Mouse (Mus musculus): Measurements from ENCODE around the gene Rchy1.

The Rchy1 gene

GRCm38 (mm10) chr5:91962639-91963440 is at the start of gene Rchy1:
Gene Rchy1, minus strand, starts transcription at chr5:91963068.
- peak; percentile 95 for DNase-seq (ENCODE audit: low spot score)

DNA sequence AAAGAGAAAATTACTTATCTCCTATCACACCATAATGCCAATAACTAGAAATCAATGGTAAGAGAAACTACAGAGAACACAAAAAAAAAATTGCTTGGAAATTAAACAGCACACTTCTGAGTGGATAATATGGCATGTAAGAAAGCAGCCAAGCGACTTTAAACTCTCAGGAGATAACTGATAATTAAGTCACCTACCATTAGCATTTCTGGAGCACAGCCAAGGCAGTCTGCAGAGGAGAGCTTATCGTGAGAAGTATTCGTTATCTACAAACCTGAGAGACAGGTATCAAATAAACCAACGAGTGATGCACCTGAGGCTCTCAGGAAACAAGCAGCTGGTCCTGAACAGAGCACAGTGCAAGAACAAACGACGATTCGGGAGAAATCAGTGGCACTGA is 48.9 kb upstream of the Rchy1 start:
- DNase-seq (ENCODE audit: low spot score): no peak

DNA sequence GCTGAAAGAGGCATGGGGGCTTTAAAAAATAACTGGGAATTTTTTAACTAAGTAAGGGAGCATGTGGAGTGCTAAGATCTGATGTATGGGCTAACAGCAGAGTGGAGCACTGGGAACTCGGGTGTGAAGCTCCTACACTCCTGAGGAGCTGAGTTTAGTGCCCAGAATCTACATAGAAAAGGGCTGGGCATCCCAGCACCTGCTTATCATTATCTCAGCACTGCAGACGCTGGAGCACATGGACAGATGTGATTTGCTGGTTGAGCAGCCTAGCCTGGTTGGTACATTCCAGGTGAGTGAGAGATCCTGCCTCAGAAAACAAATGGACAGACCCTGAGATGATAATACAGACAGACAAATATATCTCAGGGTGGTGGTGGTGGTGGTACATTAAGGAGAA is 47.0 kb upstream of the Rchy1 start:
- DNase-seq (ENCODE audit: low spot score): no peak

DNA sequence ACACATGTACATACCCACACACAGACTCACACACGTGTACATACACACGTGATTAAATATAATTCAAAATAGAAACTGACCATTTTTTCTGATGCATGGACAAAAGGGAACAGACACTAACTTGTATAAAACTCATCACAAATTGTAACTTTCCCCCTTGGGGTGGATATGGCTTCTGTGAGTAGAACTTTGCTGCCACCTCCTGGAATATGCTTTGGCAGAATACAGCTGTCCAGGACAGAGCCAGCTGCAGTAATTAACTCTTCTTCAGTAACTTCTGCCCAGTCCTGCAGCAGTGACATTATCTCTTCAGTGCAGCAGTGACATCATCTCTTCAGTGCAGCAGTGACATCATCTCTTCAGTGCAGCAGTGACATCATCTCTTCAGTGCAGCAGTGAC is 40.1 kb upstream of the Rchy1 start:
- DNase-seq (ENCODE audit: low spot score): no peak

DNA sequence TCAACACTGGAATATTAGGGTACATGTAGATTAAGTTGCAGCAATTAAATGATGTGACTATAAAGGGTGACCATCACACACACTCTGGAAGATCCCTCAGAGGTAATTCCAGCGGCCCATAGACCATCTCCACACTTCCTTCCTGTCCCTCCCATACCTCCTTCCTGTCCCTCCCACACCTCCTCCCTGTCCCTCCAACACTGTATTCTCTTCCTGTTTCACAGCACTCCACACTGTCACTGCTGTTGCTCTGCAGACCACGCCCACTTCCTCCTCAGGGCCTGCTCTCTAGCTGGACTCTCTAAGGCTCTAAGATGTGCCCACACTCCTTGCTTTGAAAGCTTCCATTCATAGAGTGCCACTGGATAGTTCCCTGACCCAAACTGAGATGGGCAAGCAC is 37.9 kb upstream of the Rchy1 start:
- DNase-seq (ENCODE audit: low spot score): no peak

- peak; percentile 12 for DNase-seq (ENCODE audit: low spot score)
These were observed 31.7 kb upstream of the Rchy1 start for GRCm38 (mm10) chr5:91994546-91994945.

DNA sequence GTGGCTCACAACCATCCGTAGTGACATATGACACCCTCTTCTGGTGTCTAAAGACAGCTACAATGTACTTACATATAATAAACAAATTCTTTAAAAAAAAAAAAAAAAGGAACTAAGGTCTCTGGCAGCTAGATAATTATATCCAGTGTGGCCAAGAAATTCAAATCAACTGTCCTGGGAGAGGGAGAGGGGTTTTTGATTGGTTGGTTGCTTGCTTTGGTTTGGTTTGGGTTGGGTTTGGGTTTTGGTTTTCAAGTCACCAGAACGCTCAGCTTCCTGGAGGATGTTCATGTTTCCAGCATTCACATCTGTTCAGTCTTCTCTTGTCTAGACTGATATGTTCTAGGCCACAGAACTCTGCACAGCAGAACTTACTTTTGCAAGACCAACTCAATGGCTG is 30.2 kb upstream of the Rchy1 start:
- no peak for DNase-seq (ENCODE audit: low spot score)

GRCm38 (mm10) chr5:91991191-91991937 is 28.5 kb upstream of the Rchy1 start:
- DNase-seq (ENCODE audit: low spot score): no peak

DNA sequence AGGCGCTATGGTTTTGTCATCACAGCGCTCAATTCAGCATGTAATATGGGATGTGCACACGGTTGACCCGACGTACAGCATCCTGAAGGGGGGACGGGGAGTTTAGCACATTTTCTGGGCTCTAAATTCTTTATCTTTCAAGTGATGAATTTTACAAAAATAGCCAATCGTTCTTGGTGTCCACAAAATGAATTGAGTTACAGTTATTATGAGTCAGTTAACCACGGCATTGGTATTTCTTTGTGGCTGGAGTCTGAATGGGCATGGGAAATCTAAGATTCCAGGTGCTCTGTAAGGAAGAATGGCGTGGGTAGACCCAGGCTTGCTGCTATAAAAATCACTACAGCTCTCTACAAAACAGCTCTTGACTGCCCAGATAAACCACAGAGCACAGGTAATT is 26.4 kb upstream of the Rchy1 start:
- DNase-seq (ENCODE audit: low spot score): no peak

- DNase-seq (ENCODE audit: low spot score): no peak
These were observed 24.9 kb upstream of the Rchy1 start for GRCm38 (mm10) chr5:91987799-91988198.

DNA sequence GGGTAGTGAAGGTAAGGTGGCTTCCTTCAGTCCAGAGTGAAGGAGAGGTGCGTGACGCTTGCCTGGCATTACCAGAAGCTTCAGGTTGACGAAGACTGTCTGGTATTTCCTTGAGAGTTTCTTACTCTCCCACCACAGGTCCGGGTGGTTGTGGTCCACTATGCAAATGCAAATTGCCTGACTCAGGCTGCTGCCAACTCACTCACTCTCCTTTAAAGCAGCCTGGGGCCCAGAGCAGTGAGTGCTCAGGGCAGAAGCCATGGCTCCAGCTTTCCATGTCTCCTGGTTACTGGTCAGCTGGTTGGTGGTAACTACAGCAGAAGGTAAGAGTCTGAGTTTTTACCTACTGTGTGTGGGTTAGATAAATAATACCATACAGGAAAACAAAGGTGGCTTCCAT is 24.4 kb upstream of the Rchy1 start, which contains the start of gene Odaph:
Gene Odaph, plus strand, starts transcription at position 240 of the 400 bp plus-strand sequence.
- no peak for DNase-seq (ENCODE audit: low spot score)

GRCm38 (mm10) chr5:91985721-91986120 is 22.9 kb upstream of the Rchy1 start:
- DNase-seq (ENCODE audit: low spot score): no peak

DNA sequence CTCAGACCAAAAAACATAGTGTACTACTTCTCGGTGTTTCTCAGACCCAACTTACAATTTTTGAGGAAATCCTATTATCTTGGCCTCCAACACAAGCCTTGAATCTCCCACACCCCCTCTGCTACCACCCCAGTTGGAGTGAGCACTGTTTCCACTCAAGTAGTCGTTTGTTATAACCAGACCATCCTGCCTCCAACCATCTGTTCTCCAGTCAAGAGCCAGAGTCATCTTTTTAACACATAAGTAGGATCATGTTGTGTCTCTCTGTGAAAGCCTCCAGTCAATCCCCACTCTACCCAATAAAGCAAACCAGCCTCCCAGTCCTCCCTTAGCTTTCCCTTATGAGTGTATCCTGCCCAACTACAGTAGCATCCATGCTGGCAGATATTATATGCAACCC is 20.6 kb upstream of the Rchy1 start:
- DNase-seq (ENCODE audit: low spot score): no peak

GRCm38 (mm10) chr5:91981176-91981840 is 18.4 kb upstream of the Rchy1 start:
- no peak for DNase-seq (ENCODE audit: low spot score)

DNA sequence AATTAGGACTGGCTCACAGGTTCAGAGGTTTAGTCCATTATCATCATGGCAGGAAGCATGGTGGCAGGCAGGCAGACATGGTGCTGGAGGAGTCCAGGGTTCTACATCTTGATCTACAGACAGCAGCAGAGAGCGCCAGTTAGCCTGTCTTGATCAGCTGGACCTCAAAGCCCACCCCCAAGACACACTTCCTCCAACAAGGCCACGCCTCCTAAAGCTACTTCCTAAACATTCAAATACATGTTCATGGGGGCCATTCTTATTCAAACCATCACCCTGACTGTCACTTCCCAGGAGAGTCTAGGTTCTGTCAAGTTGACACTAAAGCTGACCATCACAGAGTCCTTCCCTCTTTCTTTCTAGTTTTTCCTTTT is 14.5 kb upstream of the Rchy1 start:
- DNase-seq (ENCODE audit: low spot score): no peak

GRCm38 (mm10) chr5:91976566-91977396 is 13.9 kb upstream of the Rchy1 start:
- DNase-seq (ENCODE audit: low spot score): no peak

- DNase-seq (ENCODE audit: low spot score): no peak
These were observed 12.9 kb upstream of the Rchy1 start for GRCm38 (mm10) chr5:91975758-91976157.

GRCm38 (mm10) chr5:91974002-91974401 is 11.1 kb upstream of the Rchy1 start:
- no peak for DNase-seq (ENCODE audit: low spot score)

- no peak for DNase-seq (ENCODE audit: low spot score)
These were observed 9.2 kb upstream of the Rchy1 start for GRCm38 (mm10) chr5:91972046-91972445.

DNA sequence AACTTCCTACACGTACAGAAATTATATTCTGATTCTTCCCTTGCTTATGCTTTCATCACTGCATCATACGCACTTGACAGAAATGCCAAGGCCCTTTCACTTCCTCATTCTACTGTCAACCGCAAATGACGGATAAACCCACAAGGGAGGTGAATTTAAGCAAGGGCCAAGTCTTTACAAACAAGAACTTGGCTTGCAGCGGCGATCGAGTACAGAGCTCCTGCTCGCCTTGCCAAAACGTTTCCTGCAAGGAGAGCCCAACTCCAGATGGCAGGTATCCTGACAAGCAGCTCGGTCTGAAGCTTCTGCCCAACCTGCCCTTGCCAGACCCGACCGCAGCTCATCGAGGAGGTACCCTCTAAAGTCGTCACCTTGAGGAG is 619 bp downstream of the Rchy1 start:
- DNase-seq (ENCODE audit: low spot score): no peak

- no peak for DNase-seq (ENCODE audit: low spot score)
These were observed 1.5 kb downstream of the Rchy1 start for GRCm38 (mm10) chr5:91961370-91961769.

DNA sequence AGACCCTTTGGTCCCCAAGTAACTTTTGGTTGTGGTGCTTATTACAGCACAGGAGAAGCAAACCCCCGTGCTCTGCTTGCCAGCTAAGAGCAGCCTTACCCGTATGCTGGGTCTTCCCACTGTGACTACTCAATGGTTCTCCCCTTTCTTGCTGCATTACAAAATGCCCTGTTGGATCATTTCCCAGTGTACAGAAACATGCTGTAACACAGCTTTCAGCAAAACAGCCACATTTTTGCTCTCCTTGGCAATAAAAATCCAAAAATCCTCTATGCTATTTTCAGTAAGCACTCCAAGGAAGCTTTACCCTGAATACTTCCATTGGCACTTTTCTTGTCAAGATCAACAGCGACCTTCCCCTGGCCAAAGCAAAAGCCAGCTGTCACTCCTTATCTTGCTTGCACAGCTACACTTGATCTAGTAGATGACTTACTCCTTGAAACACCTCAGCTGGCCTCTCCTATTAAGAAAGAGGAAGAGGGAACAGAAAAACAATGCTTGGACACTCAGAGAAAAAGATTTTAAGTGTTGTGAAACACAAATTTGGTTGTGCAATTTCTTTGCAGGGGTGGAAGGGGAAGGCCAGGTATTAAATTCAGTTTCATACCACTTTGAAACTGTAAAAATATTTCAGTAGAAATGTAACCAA is 2.1 kb downstream of the Rchy1 start:
- DNase-seq (ENCODE audit: low spot score): no peak
